Mouse (Mus musculus): Measurements from ENCODE around the gene Myo18b. TPM values are rescaled to one million over a fixed set of nuclear protein-coding genes. Genes with fewer than 3 reads are reported as not detected.

Gene Myo18b
- polyA plus RNA-seq, 1 experiment: 0.90 TPM

DNA sequence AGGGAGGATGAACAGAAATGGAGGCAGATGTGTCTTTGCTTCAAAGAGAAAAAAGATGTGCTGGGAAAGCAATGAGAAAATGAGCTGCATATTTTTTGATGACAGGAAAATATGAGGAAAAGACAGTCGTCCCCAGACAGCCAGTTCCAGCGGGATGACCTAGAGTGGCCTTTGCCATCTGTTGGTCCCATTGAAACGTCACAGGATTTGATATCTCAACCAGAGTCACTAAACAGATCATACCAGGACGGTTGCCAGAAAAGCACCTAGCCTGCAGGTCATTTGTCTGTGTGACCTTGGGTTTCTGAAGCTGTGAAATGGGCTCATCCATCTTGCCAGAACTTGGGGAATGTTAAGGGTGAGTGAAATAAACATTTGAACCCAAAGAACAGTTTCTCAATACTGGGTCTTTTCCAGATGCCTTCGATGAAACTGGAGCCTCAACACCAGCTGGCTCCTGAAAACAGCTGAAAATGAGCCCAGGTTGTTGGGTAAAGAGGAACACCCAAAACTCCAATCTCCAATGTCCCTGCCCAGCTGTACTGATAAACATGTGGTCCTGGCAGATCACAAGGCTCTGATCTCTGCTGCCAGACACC, 2.6 kb downstream of the Myo18b start:
- no peak for TF ChIP-seq CTCF (IDR thresholded peaks at IDR 0.05; ENCODE audit: control insufficient read depth, insufficient read depth, low read length)
- TF ChIP-seq POLR2A (IDR thresholded peaks at IDR 0.05; ENCODE audit: borderline replicate concordance, control insufficient read depth, low read depth, low read length): no peak
- no peak overlapping the region for H3K4me3 ChIP-seq (replicated peaks; ENCODE audit: control insufficient read depth, low read depth, low read length)
- WGBS: 75% methylated on average over 5 of the region's 5 CpGs
- H3K4me1 ChIP-seq (ENCODE audit: control insufficient read depth, insufficient read depth, low read length): no peaks in the 10 kb centered on the region
- no peak overlapping the region for H3K27ac ChIP-seq (ENCODE audit: control insufficient read depth, insufficient read depth, low read depth, low read length, poor library complexity)

DNA sequence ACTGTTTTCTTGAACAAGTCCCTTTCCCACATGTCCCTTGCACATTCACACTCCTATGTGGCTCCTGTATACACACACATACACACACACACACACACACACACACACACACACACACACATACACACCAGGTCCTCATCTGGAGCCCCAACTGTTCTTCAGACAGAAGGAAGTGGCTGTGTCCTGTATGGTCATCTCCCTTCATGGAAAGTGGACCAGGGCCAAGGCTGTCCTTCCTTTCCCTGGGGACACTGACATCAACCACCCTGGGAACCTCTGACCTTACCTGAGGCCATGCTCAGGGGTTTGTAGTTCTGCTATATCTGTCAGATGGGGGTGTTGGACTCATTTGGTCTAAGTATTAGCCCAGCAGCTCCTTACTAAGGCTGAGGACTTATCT, 3.8 kb downstream of the Myo18b start:
- H3K4me1 ChIP-seq (ENCODE audit: control insufficient read depth, insufficient read depth, low read length): no peaks in the 10 kb centered on the region
- H3K27ac ChIP-seq (ENCODE audit: control insufficient read depth, insufficient read depth, low read depth, low read length, poor library complexity): no peak overlapping the region
- TF ChIP-seq CTCF (IDR thresholded peaks at IDR 0.05; ENCODE audit: control insufficient read depth, insufficient read depth, low read length) (no peak), POLR2A (IDR thresholded peaks at IDR 0.05; ENCODE audit: borderline replicate concordance, control insufficient read depth, low read depth, low read length) (no peak)
- no peak overlapping the region for H3K4me3 ChIP-seq (replicated peaks; ENCODE audit: control insufficient read depth, low read depth, low read length)

DNA sequence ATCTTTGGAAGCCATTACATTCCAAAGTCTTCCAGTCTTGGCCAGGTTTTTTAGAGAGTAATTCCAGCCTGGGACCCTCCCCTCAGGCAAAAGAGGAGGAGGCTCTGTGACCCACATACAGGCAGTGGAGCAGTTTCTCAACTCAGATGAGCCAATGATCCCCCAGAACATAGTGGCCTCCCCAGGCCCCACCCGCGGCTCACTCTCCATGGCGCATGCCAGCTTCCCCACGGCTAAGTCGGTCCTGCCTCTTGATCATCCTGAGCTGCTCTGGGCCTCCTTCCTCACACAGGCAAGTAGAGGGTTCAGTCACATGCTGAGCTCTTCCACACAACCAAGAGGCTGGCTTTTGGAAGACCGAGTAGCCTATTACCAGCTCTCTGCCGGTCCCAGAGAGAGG, 7.5 kb downstream of the Myo18b start:
- no peaks in the 10 kb centered on the region for H3K4me1 ChIP-seq (ENCODE audit: control insufficient read depth, insufficient read depth, low read length)
- WGBS: 50% methylated on average over 7 of the region's 7 CpGs
- H3K27ac ChIP-seq (ENCODE audit: control insufficient read depth, insufficient read depth, low read depth, low read length, poor library complexity): no peak overlapping the region
- TF ChIP-seq POLR2A (IDR thresholded peaks at IDR 0.05; ENCODE audit: borderline replicate concordance, control insufficient read depth, low read depth, low read length): no peak
- no peak for TF ChIP-seq CTCF (IDR thresholded peaks at IDR 0.05; ENCODE audit: control insufficient read depth, insufficient read depth, low read length)
- no peak overlapping the region for H3K4me3 ChIP-seq (replicated peaks; ENCODE audit: control insufficient read depth, low read depth, low read length)

DNA sequence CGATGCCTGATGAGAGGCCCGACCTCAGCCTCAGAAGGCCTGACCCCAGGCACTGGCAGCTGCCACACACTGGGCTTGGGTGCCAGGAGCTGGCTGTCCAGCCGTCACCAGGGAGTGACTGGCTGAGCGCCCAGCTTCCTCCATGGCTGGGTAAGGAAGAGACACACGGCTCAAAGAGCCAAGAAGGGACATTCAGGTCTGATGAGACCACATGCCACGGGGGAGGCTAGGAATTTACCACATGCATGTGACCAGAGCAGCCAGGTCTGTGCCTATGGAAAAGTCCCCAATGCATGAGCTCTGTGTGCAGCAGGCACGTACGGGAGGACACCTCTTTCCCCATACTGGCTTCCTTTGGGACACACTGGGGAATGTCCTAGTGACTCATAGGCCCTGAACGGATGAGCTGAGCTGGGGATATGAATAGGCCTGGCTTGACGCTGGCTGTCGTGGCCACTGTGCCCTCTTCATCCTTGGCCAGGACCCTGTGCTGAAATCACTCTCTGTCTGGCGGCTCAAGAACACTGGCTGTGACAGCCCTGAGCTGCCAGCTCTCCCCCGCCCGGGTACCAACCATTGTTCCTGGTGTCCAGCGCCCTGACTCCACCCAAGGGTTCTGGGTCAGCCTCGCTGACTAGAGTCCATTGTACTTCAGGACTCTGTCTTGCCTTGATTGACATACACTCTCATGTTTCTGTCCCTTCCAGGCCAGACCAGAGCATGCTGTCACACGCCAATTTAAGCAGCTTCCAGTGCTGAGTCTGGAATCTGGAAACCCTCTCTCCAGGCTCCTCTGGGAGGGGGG, 9.3 kb downstream of the Myo18b start:
- Histone ChIP-seq H3K4me3 (replicated peaks; ENCODE audit: control insufficient read depth, low read depth, low read length) (no peak overlapping the region), H3K27ac (ENCODE audit: control insufficient read depth, insufficient read depth, low read depth, low read length, poor library complexity) (no peak overlapping the region), H3K4me1 (ENCODE audit: control insufficient read depth, insufficient read depth, low read length) (no peaks in the 10 kb centered on the region)
- no peak for TF ChIP-seq POLR2A (IDR thresholded peaks at IDR 0.05; ENCODE audit: borderline replicate concordance, control insufficient read depth, low read depth, low read length)
- TF ChIP-seq CTCF (IDR thresholded peaks at IDR 0.05; ENCODE audit: control insufficient read depth, insufficient read depth, low read length): no peak
- WGBS: 72% methylated on average over 17 of the region's 17 CpGs

DNA sequence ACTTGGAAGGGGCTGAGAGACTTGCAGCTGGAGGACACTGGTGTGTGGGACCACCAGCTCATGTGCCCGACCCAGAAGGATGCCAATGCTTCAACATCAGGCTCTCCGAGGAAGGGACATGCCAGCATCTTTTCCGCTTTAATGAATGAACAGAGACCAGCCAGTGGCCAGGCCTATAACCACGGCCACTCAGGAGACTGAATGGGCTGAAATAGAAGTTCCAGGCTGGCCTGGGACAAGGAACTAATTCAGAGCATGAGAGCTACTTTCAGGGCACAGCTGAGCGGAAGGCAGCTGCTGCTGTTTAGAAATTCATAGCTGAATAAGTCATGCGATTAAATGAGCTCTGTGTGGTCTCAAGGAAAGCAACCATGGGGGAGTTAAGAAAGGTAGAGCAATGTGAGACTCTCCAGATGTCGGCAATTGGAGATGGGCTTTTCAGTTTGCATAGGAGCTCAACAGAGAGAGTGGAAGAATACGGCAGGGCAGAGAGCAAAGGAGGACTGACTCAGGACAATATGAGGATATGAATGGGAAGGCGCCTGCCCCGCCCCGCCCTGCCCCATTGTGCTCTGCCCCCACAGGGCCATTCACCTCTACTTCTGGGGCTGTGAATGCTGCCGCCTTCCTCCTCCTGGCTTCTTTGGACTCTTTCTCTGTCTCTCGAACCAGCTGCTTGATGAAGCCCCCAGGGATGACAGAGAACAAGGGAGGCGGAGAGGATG, 18.6 kb downstream of the Myo18b start:
- 67% methylated on average over 14 of the region's 14 CpGs for WGBS
- H3K4me1 ChIP-seq (ENCODE audit: control insufficient read depth, insufficient read depth, low read length): no peaks in the 10 kb centered on the region
- TF ChIP-seq CTCF (IDR thresholded peaks at IDR 0.05; ENCODE audit: control insufficient read depth, insufficient read depth, low read length) (no peak), POLR2A (IDR thresholded peaks at IDR 0.05; ENCODE audit: borderline replicate concordance, control insufficient read depth, low read depth, low read length) (no peak)
- no peak overlapping the region for H3K27ac ChIP-seq (ENCODE audit: control insufficient read depth, insufficient read depth, low read depth, low read length, poor library complexity)
- H3K4me3 ChIP-seq (replicated peaks; ENCODE audit: control insufficient read depth, low read depth, low read length): no peak overlapping the region

DNA sequence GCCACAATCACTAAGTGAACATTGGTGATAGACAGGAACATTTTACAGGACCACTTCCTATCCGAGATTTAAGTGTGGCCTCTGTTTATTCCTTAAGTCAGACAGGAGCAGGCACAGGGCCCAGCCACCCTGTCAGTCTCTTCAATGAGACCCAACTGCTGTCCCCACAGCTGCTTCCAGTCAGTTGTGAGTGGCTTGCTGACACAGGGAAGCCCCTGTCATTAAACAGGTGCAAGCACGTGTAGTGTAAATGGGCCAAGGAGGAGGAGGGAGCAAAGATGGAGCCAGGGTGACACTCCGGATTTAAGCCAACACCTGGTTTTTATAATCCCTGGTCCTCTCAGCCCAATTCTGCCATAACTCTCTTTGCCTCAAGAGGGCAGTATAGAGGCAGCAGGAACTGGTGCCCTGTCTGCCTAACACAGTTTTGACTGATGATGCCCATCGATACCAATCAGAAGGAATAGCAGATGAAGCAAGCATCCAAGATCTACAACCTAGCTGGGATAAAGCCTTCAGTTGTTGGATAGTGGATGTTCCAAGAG, 19.2 kb downstream of the Myo18b start:
- 27% methylated on average over 4 of the region's 4 CpGs for WGBS
- no peak overlapping the region for H3K27ac ChIP-seq (ENCODE audit: control insufficient read depth, insufficient read depth, low read depth, low read length, poor library complexity)
- H3K4me1 ChIP-seq (ENCODE audit: control insufficient read depth, insufficient read depth, low read length): no peaks in the 10 kb centered on the region
- no peak for TF ChIP-seq POLR2A (IDR thresholded peaks at IDR 0.05; ENCODE audit: borderline replicate concordance, control insufficient read depth, low read depth, low read length)
- TF ChIP-seq CTCF (IDR thresholded peaks at IDR 0.05; ENCODE audit: control insufficient read depth, insufficient read depth, low read length): peak; percentile 55
- no peak overlapping the region for H3K4me3 ChIP-seq (replicated peaks; ENCODE audit: control insufficient read depth, low read depth, low read length)

DNA sequence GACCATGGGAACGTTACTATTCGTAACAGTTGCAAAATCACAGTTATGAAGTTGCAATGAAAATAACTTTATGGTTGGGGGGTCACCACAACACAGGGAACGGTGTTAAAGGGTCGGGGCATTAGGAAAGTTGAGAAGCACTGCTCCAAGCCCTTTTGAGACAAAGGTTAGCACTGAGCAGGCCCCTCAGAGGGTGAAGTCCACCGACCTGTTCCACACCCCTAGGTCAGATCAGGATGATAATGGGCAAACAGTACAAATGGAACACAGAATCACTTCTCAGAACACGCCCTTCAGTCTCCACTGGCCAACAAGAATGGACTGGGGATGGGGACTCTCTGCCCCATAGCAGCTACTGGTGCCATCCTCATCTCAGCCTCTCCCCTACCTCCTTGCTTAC, 23.2 kb downstream of the Myo18b start:
- no peak for TF ChIP-seq CTCF (IDR thresholded peaks at IDR 0.05; ENCODE audit: control insufficient read depth, insufficient read depth, low read length)
- TF ChIP-seq POLR2A (IDR thresholded peaks at IDR 0.05; ENCODE audit: borderline replicate concordance, control insufficient read depth, low read depth, low read length): no peak
- H3K27ac ChIP-seq (ENCODE audit: control insufficient read depth, insufficient read depth, low read depth, low read length, poor library complexity): no peak overlapping the region
- H3K4me3 ChIP-seq (replicated peaks; ENCODE audit: control insufficient read depth, low read depth, low read length): no peak overlapping the region
- H3K4me1 ChIP-seq (ENCODE audit: control insufficient read depth, insufficient read depth, low read length): no peaks in the 10 kb centered on the region
- WGBS: 38% methylated on average over 6 of the region's 6 CpGs

DNA sequence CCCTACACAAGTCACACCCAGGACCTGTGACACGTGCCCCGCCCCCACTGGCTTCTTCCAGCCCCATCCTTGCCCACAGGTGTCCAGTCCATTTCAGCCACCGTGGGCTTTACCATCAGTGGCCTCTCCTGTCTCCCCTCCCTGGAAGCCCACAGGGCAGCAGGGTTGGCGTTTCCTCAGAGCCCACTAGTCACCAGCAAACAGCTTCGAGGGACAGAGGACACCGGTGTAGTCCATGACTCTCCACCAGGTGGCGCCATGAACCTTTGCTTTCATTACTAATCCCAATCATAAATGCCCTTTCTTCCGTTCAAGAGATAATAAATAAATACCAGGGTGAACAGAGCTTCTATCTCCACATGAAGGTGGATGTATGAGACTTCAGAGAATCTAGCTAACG, 25.4 kb downstream of the Myo18b start:
- no peaks in the 10 kb centered on the region for H3K4me1 ChIP-seq (ENCODE audit: control insufficient read depth, insufficient read depth, low read length)
- peak; percentile 73 for TF ChIP-seq CTCF (IDR thresholded peaks at IDR 0.05; ENCODE audit: control insufficient read depth, insufficient read depth, low read length)
- TF ChIP-seq POLR2A (IDR thresholded peaks at IDR 0.05; ENCODE audit: borderline replicate concordance, control insufficient read depth, low read depth, low read length): no peak
- no peak overlapping the region for H3K4me3 ChIP-seq (replicated peaks; ENCODE audit: control insufficient read depth, low read depth, low read length)
- 22% methylated on average over 9 of the region's 9 CpGs for WGBS
- no peak overlapping the region for H3K27ac ChIP-seq (ENCODE audit: control insufficient read depth, insufficient read depth, low read depth, low read length, poor library complexity)
